Mouse (Mus musculus) effector memory CD4-positive, alpha-beta T cell, adult 5 months (primary cell): ENCODE results near the gene Ece2. TPM values are rescaled to one million over a fixed set of nuclear protein-coding genes. Genes with fewer than 3 reads are reported as not detected.

ENCODE experiments used
- polyA plus RNA-seq: library from polyadenylated mRNA; unstranded; fragments of 100-300 nt; shearing (Covaris generic); gene quantifications from one replicate; pipeline ENCODE4 v1.2.1, GENCODE M21; 2017

Ece2 gene
- polyA plus RNA-seq, result not detected

DNA sequence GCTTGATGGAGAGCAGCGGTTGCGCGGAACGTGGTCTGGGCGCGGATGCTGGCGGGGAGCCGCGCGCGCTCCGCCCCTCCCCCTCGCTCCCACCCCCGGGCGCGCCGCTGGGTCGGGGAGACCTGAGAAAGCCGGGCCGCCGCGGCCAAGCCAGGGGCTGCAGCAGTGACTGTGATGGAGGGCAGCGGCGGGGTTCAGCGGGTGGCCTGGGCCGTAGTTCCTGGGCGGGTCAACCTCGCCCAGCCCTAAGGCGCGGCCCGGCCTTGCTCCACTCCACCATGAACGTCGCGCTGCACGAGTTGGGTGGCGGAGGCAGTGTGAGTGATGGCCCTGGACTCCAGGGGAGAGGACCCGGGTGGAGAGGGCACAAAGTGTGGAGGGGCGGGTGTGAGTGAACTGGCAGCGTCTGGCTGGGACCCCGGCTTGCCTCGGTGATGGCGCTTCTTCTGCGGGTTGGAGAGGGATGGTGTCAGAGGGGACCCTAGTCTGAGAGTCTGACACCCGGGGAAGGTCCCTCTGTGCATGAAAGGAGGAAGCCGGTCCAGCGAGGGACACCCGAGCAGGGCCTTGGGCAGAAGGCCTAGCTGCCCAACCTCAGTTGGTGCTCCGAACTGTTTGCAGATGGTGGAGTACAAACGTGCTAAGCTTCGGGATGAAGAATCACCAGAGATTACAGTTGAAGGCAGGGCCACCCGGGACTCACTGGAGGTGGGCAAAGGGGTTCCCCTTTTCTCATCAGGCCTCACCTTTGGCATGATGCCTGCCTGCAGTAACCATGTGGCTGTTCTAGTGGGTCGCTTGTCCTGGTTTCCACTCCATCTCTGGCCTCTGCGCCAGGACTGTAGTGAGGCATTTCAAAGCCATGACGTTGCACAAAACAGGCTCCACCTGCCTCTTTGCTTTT is at the start of gene Ece2:
Ece2 (plus strand) TSS at position 98 of the 904 bp plus-strand sequence.

DNA sequence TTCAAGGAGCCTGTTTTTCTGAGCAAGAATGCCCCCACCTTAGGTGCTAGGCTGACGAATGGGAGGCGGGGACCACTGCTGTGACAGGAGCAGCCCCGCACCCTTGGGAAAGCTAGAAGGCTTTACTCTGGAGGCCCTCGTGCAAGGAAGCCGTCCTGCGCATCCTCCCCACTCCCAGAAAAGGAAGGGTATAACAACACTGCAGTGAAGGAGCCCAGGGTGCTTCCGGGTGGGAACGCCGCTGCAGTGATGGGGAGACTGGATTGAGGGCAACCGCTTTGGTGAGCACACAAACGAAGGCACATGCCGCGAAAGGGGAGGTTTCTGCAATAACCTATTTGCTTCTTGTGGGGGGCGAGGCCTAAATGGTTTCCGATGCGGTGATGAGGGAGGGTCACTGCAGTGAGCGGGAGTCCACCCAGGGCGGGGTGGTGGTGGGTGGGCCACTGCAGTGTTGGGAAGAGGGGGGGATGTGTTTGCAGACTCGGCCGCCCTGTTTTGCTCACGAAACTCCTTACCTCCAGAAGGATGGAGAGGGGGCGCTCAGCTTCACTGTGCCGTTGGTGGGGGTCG is 40.2 kb upstream of the Ece2 start, which contains the start of gene Vwa5b2:
Vwa5b2 (plus strand) TSS at position 106 of the 573 bp plus-strand sequence.

DNA sequence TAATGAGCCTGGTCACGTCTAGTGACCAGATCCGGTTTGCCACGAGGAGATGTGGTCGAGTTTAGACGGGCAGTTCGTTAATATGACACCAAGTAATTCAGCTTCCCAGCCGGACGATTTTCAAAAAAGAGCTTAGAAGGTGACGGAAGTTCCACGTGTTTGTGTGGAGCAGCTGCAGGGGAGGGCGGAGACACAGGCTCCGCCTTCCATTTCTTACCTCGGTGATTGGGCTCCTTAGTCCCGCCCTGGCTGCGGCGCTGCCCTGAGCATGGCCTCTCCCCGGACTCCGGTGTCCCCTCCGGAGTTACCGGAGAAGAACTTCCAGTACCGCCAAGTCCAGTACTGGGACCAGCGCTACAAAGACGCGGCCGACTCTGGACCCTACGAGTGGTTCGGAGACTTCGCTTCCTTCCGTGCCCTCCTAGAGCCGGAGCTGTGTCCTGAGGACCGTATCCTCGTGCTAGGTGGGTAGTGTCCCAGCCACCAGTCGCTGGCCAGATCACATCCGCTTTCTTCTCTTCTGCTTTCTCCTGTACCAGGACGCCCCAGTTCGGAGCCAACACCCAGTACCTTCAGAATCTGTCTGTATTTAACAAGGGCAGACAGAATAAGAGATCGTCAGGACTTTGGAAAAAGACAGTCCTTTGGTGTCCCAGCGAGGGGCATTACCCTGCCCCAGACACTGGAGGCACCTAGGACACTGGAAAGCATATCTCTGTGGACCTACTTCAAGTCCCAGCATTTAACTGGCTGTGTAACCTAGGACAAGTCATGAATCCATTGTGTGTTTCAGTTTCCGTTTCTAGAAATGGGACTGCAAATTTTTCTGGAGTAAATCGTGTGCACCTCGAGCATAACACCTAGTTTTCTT is 18.0 kb upstream of the Ece2 start, which contains the start of the genes Eef1akmt4, Gm49333 and Alg3:
Eef1akmt4 (plus strand) TSS at position 237 of the 871 bp plus-strand sequence.
Gm49333 (plus strand) TSS at position 254 of the 871 bp plus-strand sequence.
Alg3 (minus strand) TSS at position 379 of the 871 bp plus-strand sequence.

DNA sequence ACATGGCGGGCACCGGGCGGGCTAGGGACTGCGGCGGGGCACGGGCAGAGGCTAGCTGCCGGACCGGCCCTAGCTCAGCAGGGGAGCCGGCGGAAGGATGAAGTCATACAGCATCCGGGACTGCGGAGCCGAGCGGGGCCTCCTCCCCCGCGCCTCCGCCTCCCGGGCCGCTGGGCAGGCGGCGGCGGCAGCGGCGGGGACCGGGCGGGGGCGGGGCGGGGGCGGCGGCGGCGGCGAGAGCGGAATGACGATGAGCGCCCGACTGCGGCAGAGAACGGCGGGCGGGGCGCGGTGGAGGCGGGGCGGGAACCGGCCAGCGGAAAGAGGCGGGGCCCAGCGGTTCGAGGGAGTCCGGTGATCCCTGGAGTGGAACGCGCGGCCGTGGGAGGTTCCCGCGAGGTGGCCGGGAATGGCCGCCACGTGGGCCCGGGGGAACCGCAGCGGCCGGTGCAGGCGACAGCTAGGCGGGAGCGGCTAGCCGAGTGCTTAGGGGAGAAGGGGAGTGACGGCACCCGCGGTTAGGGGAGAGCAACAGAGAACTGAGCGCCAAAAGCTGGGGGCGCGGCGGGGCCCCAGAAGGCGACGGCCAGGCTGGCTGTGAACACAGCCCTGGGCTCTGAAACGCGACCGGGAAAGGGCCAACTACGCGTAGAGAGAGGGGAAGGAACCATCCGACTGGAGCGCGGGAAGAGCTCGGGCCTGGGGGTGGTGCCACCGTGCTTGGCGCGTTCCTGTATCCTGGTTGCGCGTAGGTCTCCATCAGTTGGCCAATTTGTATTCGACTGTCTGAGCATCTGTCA is 8.2 kb upstream of the Ece2 start, which contains the start of gene Camk2n2:
Camk2n2 (minus strand) TSS at position 97 of the 800 bp plus-strand sequence.

DNA sequence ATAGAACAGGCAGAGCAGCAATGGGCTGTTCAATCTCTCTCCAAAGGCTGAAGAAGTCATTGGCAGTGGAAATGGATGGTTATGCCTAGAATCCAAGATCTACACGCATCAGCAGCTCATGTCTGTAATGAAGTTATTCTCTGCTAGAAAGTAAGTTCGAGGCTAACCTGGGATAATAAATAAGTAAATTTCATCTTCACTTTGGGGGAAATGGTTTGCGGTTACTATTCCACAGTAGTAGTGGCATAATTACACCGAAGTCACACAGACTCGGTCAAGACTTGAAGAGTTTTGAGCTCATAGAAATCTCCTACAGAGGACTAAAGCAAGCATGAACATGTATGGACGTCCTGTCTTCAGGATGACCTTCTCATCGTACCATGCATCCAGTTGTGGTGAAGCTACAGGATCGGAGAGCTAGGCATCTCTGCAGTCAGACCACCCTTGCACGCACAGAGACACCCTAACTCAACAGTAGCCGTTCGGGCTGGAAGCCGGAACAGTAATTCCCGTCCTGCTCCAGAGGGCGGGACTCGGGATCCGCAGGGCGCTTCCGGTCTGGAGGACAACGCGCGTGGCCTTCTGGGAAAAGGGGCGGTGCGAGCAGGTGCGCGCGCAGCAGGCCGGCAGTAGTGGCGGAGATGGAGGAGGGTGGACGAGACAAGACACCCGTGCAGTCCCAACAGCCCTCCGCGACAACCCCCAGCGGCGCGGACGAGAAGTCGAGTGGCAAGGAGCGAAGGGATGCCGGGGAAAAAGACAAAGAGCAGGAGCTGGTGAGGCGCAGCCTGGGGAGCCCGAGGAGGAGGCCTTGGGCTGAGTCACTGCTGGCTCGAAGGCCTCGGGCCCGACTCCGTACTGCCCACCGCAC is 21.7 kb downstream of the Ece2 start, which contains the start of gene Psmd2:
Psmd2 (plus strand) TSS at position 577 of the 871 bp plus-strand sequence.

DNA sequence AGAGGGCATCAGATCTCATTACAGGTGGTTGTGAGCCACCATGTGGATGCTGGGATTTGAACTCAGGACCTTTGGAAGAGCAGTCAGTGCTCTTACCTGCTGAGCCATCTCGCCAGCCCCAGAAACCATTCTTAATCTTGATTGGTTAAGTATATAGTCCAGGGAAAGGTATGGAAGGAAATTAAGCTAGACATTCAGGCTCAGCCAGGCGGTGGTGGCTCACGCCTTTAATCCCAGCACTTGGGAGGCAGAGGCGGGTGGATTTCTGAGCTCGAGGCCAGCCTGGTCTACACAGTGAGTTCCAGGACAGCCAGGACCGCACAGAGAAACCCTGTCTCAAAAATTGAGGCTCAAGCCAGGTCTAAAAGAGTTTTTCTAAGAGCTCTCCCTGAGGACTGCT is 38.4 kb downstream of the Ece2 start, which contains the start of gene Eif4g1:
Eif4g1 (plus strand) TSS at position 301 of the 400 bp plus-strand sequence.

DNA sequence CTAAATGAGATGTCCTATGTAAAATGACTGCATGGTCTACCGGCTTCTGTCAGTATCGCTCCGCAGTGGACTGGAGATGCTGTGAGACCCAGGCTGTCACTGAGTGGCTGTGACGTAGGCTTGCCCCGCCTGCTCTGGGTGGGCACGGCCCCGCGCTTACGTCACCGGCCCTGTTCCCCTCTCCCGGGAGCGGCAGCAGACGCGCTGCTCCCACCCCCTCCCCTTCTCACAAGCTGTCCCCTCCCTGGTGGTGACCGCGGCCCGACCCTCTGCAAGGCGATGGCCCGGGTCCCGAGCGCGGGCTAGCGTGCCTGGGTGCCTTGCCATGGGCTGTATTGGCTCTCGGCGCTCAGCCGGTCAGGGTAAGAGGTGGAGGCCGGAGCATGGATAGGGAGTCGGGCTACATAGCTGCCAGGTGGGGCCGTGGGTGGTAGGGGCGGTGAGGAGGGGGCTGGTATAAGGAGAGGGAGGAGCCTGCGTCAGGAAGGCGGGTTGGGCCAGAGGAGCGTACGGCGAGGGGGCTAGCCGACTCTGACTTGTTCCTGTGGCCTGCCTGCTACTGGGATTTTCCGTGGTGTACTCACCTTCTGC is 63.6 kb downstream of the Ece2 start, which contains the start of gene Fam131a:
Fam131a (plus strand) TSS at position 131 of the 591 bp plus-strand sequence.

Other genes with a start within 250 kb of the Ece2 start
- 28.7 TPM for gene Abcc5, start 203.4 kb upstream of the Ece2 start, polyA plus RNA-seq
- gene Eif2b5, start 131.0 kb upstream of the Ece2 start, polyA plus RNA-seq, result 51.8 TPM
- gene Dvl3, start 112.8 kb upstream of the Ece2 start, polyA plus RNA-seq, result 17.2 TPM
- 319 TPM for gene Ap2m1, start 94.3 kb upstream of the Ece2 start, polyA plus RNA-seq
- gene Abcf3, start 81.3 kb upstream of the Ece2 start, polyA plus RNA-seq, result 102 TPM
- not detected for gene Vwa5b2, start 40.4 kb upstream of the Ece2 start, polyA plus RNA-seq
- 5.6 TPM for gene Eef1akmt4, start 18.2 kb upstream of the Ece2 start, polyA plus RNA-seq
- gene Gm49333, start 18.2 kb upstream of the Ece2 start, polyA plus RNA-seq, result not detected
- 16.9 TPM for gene Alg3, start 18.1 kb upstream of the Ece2 start, polyA plus RNA-seq
- gene Camk2n2, start 8.5 kb upstream of the Ece2 start, polyA plus RNA-seq, result 0.97 TPM
- gene Psmd2, start 21.8 kb downstream of the Ece2 start, polyA plus RNA-seq, result 161 TPM
- 138 TPM for gene Eif4g1, start 38.5 kb downstream of the Ece2 start, polyA plus RNA-seq
- gene Fam131a, start 63.4 kb downstream of the Ece2 start, polyA plus RNA-seq, result 1.5 TPM
- 38.1 TPM for gene Polr2h, start 87.8 kb downstream of the Ece2 start, polyA plus RNA-seq
- gene Clcn2, start 87.9 kb downstream of the Ece2 start, polyA plus RNA-seq, result 1.9 TPM
- gene Chrd, start 103.3 kb downstream of the Ece2 start, polyA plus RNA-seq, result not detected
- gene Thpo, start 104.7 kb downstream of the Ece2 start, polyA plus RNA-seq, result not detected